Comparison of ENCODE assay signal across 13 mouse cellular contexts in genomic region chr9:41700683-41701082, GRCm38 (mm10).
DNase-seq lines count a peak whose midpoint lies in the region; ATAC-seq lines count a peak whose summit lies in the region.
"Had no signal": no experiment of that assay in that cellular context is flagged by ENCODE, and none has a peak within 500 bp of the region (broad histone marks: within the 10 kb centered on the region; RNA-seq: fewer than 3 reads in every experiment).

No protein-coding gene starts in this region.

- 31% methylated on average over 6 of the region's 6 CpGs for WGBS in forebrain, embryonic 11.5 days

- ATAC-seq in forebrain, embryonic 11.5 days (replicated peaks; ENCODE audit: low FRiP score), result 0 out of 2 replicates have a peak, but pooled peaks have one; percentile 25
- ATAC-seq in megakaryocyte progenitor cell, adult 5-6 weeks (replicated peaks; ENCODE audit: poor library complexity), result no peak

- DNase-seq in layer of hippocampus, adult 18-20 months (ENCODE audit: low spot score in 2 of 2), result peak; percentile 7 to 51
- no peak for DNase-seq in layer of hippocampus, adult 9-10 months (ENCODE audit: low spot score)
- peak; percentile 18 for DNase-seq in R1 (ENCODE audit: low read depth, low spot score)
- no peak for DNase-seq in forebrain, embryonic 11.5 days (ENCODE audit: low spot score)
- peak; percentile 11 to 25 for DNase-seq in layer of hippocampus, adult 8-10 months (ENCODE audit: low spot score in 2 of 2)
- DNase-seq in neural tube, embryonic 10.5 days (ENCODE audit: extremely low spot score, low spot score), result no peak
- DNase-seq in kidney, postnatal 10 days, result no peak
- DNase-seq: cerebellum, postnatal 25 days; gastrocnemius, postnatal 36 days had no signal

- H3K9me3 ChIP-seq in forebrain, embryonic 11.5 days (ENCODE audit: control insufficient read depth, low read length), result no peaks in the 10 kb centered on the region
- H3K9me3 ChIP-seq: limb, embryonic 12.5 days had no signal

- no peak overlapping the region for H3K4me3 ChIP-seq in forebrain, embryonic 11.5 days (ENCODE audit: low read depth, low read length)
- H3K4me3 ChIP-seq: limb, embryonic 12.5 days had no signal

- no peaks in the 10 kb centered on the region for H3K36me3 ChIP-seq in forebrain, embryonic 11.5 days (ENCODE audit: control insufficient read depth, insufficient read depth, low read length)
- H3K36me3 ChIP-seq: limb, embryonic 12.5 days had no signal

- H3K27ac ChIP-seq in forebrain, embryonic 11.5 days (ENCODE audit: low read depth, low read length), result peak overlapping the region; percentile 42; the same call in 1 of the 2 replicates
- H3K27ac ChIP-seq: kidney, postnatal 0 days; limb, embryonic 12.5 days; stomach, postnatal 0 days had no signal

- H3K9ac ChIP-seq in forebrain, embryonic 11.5 days (ENCODE audit: low read length), result no peak overlapping the region
- H3K9ac ChIP-seq: limb, embryonic 12.5 days had no signal

- peaks cover 25% of the 10 kb centered on the region for H3K4me1 ChIP-seq in forebrain, embryonic 11.5 days (replicated peaks; ENCODE audit: control insufficient read depth, insufficient read depth, low read length)

- no peak overlapping the region for H3K4me2 ChIP-seq in forebrain, embryonic 11.5 days (ENCODE audit: low read depth, low read length, severe bottlenecking)
- H3K4me2 ChIP-seq: limb, embryonic 12.5 days had no signal

- no peaks in the 10 kb centered on the region for H3K27me3 ChIP-seq in forebrain, embryonic 11.5 days (ENCODE audit: control insufficient read depth, insufficient read depth, low read length)
- H3K27me3 ChIP-seq: limb, embryonic 12.5 days had no signal

Comparison
In these comparisons a context has a peak if more than half of its experiments do, and no peak if none do; other contexts are left out.
1. DNase-seq: peak in layer of hippocampus, adult 18-20 months (2 of 2), R1 (single experiment) and layer of hippocampus, adult 8-10 months (2 of 2); none in layer of hippocampus, adult 9-10 months (single experiment), forebrain, embryonic 11.5 days (single experiment), neural tube, embryonic 10.5 days (single experiment) and kidney, postnatal 10 days (single experiment).